ENCODE assay signal across 16 mouse cellular contexts in genomic region chr16:33590438-33590837, GRCm38 (mm10).
"Had no signal": no experiment of that assay in that cellular context is flagged by ENCODE, and none has a peak within 500 bp of the region (broad histone marks: within the 10 kb centered on the region; RNA-seq: fewer than 3 reads in every experiment).

No protein-coding gene starts in this region.

- DNase-seq: retina, postnatal 1 day; right cerebral cortex, adult 18-20 months; right cerebral cortex, postnatal 14 days; right cerebral cortex, postnatal 25 days; right cerebral cortex, postnatal 4 days; spleen, adult 18-20 months; thymus, adult 18-20 months; thymus, adult 2 months; thymus, postnatal 14 days; thymus, postnatal 25 days; thymus, postnatal 36 days; thymus, postnatal 4 days had no signal

- H3K9me3 ChIP-seq: neural tube, embryonic 13.5 days; neural tube, embryonic 15.5 days; stomach, embryonic 15.5 days had no signal

- H3K4me3 ChIP-seq: neural tube, embryonic 13.5 days; neural tube, embryonic 15.5 days; stomach, embryonic 15.5 days had no signal

- H3K9ac ChIP-seq: neural tube, embryonic 13.5 days; neural tube, embryonic 15.5 days; stomach, embryonic 15.5 days had no signal

- H3K27ac ChIP-seq: neural tube, embryonic 13.5 days; neural tube, embryonic 15.5 days; stomach, embryonic 15.5 days; stomach, postnatal 0 days had no signal

- H3K4me2 ChIP-seq: neural tube, embryonic 13.5 days; neural tube, embryonic 15.5 days; stomach, embryonic 15.5 days had no signal

- H3K36me3 ChIP-seq: neural tube, embryonic 13.5 days; neural tube, embryonic 15.5 days; stomach, embryonic 15.5 days had no signal

- H3K27me3 ChIP-seq: neural tube, embryonic 13.5 days; neural tube, embryonic 15.5 days; stomach, embryonic 15.5 days had no signal
